Mouse (Mus musculus): ENCODE measurements around the gene Fdx1. TPM values are rescaled to one million over a fixed set of nuclear protein-coding genes. Genes with fewer than 3 reads are reported as not detected.

Fdx1 gene
- total RNA-seq, 2 experiments from 2014 or later: 17.3 to 21.7 TPM

DNA sequence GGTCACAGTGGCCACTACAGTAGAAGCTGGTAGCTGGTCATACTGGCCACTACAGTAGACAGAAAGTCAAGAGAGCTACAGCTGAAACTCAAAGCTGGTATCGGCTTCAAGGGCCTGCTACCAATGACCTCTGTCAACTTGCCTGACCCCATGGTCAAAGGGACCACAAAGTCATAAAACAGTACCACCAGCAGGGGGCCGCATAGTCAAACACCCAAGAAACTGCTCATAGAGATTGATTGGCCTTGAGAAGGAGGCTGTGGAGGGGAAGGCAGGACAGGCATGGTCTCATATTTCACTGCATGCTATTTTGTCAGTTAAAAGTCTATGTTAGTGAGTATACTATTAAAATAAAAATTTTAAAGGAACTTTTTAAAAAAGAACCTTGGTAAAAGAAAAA lies 27.5 kb upstream of the Fdx1 start:
- intact Hi-C loops (cut with DNase I): loop anchor here (1.0 kb wide), 1 partner anchor 107 kb away; no protein-coding TSS in a partner anchor
- Histone ChIP-seq H3K27ac (no peak overlapping the region), H3K4me3 (no peak overlapping the region)
- peak; percentile 45 for TF ChIP-seq CTCF (IDR thresholded peaks at IDR 0.05)
- peak in 1 of 2 experiments; percentile 16 for DNase-seq (ENCODE audit: extremely low spot score in 1 of 2, low spot score in 2 of 2)

DNA sequence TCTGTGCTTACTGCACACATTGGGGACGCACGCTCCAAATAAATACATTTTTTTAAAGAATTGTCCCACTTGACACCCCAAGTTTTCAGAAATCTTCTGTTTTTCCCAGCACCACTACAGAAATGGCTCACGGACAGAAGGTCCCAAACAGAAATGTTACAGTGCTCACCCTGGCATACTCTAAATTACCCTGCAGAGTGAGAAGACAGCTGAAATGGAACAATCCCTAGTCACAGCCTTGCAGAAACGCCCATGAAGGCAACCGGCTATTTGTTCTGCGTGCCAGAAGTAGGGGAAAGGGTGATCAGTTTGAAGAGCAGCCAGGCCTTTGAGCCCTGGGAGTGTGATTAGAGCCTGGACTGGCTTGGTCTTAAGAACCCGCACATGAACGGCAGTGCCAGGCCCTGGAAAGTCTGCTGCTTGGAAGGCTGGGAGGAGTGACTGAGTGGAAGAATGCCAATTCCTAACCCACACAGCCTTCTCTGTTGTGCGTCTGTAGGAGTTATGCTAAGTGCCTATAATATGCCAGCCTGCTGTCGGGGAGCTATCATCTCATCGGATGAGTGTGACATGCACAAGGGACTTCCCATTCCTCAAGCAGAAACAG lies 22.2 kb upstream of the Fdx1 start:
- peak; percentile 52 to 56 for DNase-seq (ENCODE audit: extremely low spot score in 1 of 2, low spot score in 2 of 2)
- Histone ChIP-seq H3K4me3 (no peak overlapping the region), H3K27ac (no peak overlapping the region)
- intact Hi-C loops (cut with DNase I): loop anchor here (5.0 kb wide), 1 partner anchor 62 kb away; the partner anchor contains the start of gene Rdx
- no peak for TF ChIP-seq CTCF (IDR thresholded peaks at IDR 0.05)

DNA sequence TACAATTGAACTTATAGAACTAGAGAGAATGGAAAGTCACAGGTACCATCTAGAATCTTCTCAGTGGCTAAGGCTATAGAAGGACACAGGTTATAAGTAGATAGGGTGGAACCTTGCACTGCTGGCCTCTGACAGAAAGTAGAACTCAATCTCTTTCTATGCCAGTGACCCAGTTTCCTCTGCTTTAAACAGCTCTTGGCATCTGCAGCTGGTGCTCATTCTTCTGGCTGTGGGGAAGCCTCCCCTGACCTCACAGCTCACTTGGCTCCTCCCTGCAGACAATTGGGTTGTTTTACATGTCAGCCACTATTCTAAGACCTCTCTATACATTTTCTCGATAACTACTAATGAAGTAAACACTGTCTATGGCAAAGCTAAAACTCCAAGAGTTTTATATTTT lies 17.8 kb upstream of the Fdx1 start:
- TF ChIP-seq CTCF (IDR thresholded peaks at IDR 0.05): no peak

DNA sequence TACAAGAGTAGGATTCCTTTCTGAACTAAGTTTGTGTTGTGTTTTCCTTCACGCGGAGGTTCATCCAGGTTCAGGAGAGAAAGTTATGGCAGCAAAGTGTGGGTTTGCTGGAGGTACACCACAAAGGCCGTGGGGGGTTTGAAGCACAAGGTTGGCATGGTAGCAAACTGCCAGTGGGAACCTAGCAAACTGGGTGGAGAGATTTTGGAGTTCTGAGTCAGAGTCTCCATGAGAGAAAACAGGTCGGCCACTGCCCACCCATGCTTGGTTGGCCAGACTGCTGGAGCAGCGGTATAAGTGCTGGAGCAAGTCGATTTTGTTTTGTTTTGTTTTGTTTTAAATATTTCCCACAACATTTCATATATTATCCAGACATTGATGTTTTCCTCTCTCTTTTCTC lies 15.9 kb upstream of the Fdx1 start:
- DNase-seq (ENCODE audit: extremely low spot score in 1 of 2, low spot score in 2 of 2): no peak
- TF ChIP-seq CTCF (IDR thresholded peaks at IDR 0.05): no peak
- no peak overlapping the region for H3K4me3 ChIP-seq
- intact Hi-C loops (cut with DNase I): loop anchor here (5.0 kb wide), 1 partner anchor 308 kb away; no protein-coding TSS in a partner anchor
- H3K27ac ChIP-seq: no peak overlapping the region

More for the DNA sequence above, 17.8 kb upstream of the Fdx1 start:
- H3K27ac ChIP-seq: no peak overlapping the region
- no peak overlapping the region for H3K4me3 ChIP-seq
- intact Hi-C loops (cut with DNase I): no loop called here
- no peak for DNase-seq (ENCODE audit: extremely low spot score in 1 of 2, low spot score in 2 of 2)

DNA sequence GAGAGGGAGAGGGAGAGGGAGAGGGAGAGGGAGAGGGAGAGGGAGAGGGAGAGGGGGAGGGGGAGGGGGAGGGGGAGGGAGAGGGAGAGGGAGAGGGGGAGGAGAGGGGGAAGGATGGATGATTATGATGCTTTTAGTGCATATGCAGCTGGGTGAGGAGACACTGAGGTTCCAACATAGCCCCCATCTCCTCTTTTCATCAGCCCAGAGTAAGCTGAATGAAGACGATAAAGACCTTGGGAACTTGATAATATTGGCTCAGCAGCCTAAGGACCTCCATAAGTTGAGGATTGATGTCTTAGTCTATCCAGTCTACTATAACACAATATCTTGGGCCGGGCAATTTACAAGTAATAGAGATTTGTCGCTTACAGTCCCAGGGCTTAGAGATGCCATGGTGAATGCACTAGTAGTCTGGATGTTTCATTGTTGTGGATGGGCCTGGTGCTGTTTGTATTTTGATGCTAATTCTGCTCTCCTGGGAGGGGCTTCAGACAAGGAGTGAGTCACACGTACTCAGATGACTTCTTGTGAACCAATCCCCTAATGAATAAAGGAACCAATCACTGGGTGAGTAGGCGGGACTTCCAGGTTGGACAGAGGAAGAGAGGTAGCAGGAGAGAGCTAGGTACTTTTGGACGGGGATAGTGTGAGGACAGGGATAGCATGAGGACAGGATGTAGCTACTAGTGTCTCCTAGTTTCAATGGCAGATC lies 15.3 kb upstream of the Fdx1 start:
- no peak for TF ChIP-seq CTCF (IDR thresholded peaks at IDR 0.05)
- Histone ChIP-seq H3K27ac (no peak overlapping the region), H3K4me3 (no peak overlapping the region)
- intact Hi-C loops (cut with DNase I): loop anchor here (5.0 kb wide), 1 partner anchor 309 kb away; no protein-coding TSS in a partner anchor
- DNase-seq (ENCODE audit: extremely low spot score in 1 of 2, low spot score in 2 of 2): no peak

DNA sequence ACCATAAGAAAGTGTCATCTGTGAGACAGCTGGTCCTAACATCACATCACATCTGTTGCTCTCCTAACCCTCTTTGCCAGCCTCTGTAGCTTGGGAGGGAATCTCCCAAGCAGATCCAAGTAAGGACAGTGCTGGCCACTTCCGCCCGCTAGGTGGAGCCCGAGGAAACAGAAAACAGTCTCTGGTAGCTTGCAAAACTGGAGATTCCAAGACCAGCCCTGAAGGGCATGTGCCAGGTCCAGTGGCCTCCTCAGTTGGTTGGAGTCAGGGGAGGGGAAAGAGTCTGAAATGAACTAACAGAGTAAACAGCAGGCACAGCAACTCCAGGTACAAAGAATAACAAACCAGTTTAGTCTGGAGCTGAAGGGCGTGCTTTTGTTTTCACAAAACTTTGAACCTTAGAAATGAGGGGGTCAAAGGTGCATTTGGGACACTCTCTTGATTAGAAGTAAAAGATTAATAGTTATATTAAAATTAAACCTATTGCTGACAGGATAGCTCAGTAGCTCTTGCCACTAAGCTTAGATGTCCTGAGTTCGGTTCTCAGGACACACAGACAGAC lies 14.2 kb upstream of the Fdx1 start:
- DNase-seq (ENCODE audit: extremely low spot score in 1 of 2, low spot score in 2 of 2): peak; percentile 77 to 86
- peak; percentile 92 for TF ChIP-seq CTCF (IDR thresholded peaks at IDR 0.05)
- no peak overlapping the region for H3K27ac ChIP-seq
- no peak overlapping the region for H3K4me3 ChIP-seq
- intact Hi-C loops (cut with DNase I): loop anchor here (1.0 to 5.0 kb wide), 2 partner anchors 121 to 310 kb away; no protein-coding TSS in a partner anchor

DNA sequence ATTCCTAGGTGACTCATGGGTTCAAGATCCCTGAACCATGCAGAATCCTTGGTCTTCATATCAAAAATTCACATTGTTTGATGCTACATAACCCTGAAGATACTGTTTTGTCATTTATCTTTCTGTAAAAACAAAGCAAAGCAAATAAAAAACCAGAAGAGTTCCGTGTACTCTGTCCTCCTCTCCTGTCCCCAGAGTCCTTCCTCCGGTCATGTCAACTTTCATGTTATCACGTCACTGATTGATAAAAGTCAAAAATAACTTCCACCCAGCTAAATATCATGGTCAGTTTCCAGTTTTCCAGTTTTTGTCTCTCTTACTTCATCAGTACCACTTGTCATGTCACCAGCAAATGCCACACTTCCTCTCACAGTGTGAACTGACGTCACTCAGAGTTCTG lies 11.5 kb upstream of the Fdx1 start:
- TF ChIP-seq CTCF (IDR thresholded peaks at IDR 0.05): no peak
- no peak overlapping the region for H3K27ac ChIP-seq
- no peak for DNase-seq (ENCODE audit: extremely low spot score in 1 of 2, low spot score in 2 of 2)
- intact Hi-C loops (cut with DNase I): loop anchor here (5.0 kb wide), 1 partner anchor 312 kb away; no protein-coding TSS in a partner anchor
- no peak overlapping the region for H3K4me3 ChIP-seq

DNA sequence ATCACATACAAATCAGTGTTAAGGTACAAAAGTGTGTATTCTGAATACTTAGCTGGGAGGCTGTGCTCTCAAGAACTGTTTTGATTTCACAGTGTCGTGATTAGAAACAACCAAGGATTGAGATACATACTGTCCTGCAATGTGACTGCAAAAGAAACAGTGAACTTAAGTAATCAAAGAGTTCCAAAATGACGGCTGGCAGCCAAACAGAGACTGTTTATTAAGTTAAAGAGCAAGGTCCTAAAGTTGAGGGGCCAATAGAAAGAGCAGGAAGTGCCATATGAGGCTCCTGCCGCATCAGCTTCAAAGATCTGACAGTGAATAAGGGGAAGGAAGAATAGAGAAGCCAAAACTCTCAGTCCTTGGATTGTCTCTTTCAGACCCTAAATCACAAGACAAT lies 10.5 kb upstream of the Fdx1 start:
- Histone ChIP-seq H3K27ac (no peak overlapping the region), H3K4me3 (no peak overlapping the region)
- no peak for DNase-seq (ENCODE audit: extremely low spot score in 1 of 2, low spot score in 2 of 2)
- TF ChIP-seq CTCF (IDR thresholded peaks at IDR 0.05): no peak
- intact Hi-C loops (cut with DNase I): no loop called here

DNA sequence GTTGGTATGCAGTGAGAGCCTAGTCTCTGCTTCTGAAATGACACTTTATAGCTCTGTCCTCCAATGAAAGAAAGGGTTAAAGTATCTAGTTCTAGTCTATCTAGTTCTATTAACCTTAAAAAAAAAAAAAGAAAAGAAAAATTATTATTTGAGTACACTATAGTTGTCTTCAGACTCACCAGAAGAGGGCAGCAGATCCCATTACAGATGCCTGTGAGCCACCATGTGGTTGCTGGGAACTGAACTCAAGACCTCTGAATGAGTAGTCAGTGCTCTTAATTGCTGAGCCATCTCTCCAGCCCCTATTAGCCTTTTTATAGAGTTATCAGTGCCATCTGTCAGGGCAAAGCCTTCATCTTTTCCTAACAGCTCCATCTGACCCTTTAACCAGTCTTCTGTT lies 3.0 kb upstream of the Fdx1 start:
- Histone ChIP-seq H3K4me3 (no peak overlapping the region), H3K27ac (no peak overlapping the region)
- intact Hi-C loops (cut with DNase I): no loop called here
- peak; percentile 44 for TF ChIP-seq CTCF (IDR thresholded peaks at IDR 0.05)
- DNase-seq (ENCODE audit: extremely low spot score in 1 of 2, low spot score in 2 of 2): no peak

DNA sequence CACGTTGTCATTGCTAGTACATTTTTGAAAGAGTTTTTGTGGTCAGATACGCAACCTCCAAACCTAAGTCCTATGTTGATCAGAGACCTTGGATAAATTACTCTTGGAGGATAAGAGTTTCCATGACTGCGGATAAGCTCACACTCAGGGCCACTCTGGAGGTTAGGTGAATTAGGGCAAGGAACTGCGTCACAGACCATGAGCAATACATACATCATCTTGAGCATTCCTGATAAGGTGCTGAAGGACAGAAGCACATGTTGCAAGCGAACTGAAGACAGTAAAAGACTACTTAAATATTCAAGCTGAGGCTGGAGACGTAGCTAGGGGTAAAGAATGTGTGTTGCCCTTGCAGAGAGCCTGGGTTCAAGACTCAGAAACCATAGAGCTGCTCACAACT lies 754 bp upstream of the Fdx1 start:
- no peak overlapping the region for H3K27ac ChIP-seq
- intact Hi-C loops (cut with DNase I): no loop called here
- DNase-seq (ENCODE audit: extremely low spot score in 1 of 2, low spot score in 2 of 2): no peak
- H3K4me3 ChIP-seq: no peak overlapping the region
- no peak for TF ChIP-seq CTCF (IDR thresholded peaks at IDR 0.05)

DNA sequence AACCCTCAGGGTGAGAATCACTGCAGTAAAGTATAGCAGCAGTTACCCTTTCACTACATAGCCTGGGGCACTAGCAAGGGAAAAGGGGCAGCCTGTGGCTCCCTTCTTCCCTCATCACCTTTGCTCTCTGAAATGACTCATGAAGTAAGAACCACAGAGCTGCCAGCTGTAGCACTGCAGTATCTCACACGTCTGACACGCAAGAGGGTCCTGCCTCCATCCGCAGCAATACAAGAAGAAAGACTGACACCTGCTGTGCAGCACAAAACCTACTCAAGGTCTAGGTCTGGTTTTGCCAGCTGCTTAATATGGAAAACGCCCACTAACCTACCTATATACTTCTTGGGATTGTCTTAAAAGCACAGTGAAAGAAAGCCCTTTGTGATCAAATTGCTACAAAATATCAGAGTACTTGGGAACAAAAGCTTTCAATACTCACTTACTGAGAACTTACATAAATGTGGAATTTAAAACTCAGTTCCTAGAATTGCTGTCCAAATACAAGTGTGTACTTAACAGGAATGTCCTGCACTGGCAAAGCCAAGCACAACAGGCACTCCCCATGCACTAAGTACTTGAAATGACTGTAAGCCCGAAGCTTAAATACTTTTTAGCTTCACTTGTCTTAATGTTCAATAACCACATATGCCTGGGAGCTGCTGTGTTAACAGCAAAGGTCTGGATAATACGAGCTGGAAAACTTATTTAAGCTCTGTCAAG lies 2.0 kb downstream of the Fdx1 start:
- intact Hi-C loops (cut with DNase I): no loop called here
- no peak for DNase-seq (ENCODE audit: extremely low spot score in 1 of 2, low spot score in 2 of 2)
- no peak for TF ChIP-seq CTCF (IDR thresholded peaks at IDR 0.05)
- no peak overlapping the region for H3K4me3 ChIP-seq
- H3K27ac ChIP-seq: no peak overlapping the region

DNA sequence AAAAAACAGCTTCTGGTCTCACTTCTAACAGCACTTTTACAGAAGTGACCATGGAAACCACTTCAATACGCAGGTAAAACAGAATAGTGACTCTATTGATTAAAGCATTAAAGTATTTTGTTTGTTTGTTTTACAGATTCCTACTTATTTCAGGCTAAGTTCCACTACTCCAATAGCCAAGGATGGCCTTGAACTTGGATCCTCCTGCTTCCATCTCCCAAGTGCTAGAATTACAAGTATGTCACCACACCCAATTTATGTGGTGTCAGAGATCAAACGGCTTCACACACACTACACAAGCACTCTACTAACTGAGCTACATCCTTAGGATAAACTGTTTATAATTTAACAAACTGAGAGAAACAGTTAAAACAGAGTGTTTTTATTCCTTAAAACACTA lies 3.0 kb downstream of the Fdx1 start:
- TF ChIP-seq CTCF (IDR thresholded peaks at IDR 0.05): no peak
- no peak overlapping the region for H3K27ac ChIP-seq
- DNase-seq (ENCODE audit: extremely low spot score in 1 of 2, low spot score in 2 of 2): no peak
- intact Hi-C loops (cut with DNase I): no loop called here
- no peak overlapping the region for H3K4me3 ChIP-seq
